Mouse (Mus musculus) macrophage (primary cell): ENCODE data around the gene Ncoa5. TPM values are rescaled to one million over a fixed set of nuclear protein-coding genes. Genes with fewer than 3 reads are reported as not detected.

Source experiments
- H3K27ac ChIP-seq: fragments of 350-480 bp; formaldehyde crosslinking; 2 replicates; pipeline ENCODE4 v1.9.0; 2021
- H3K36me3 ChIP-seq: fragments of 350-480 bp; formaldehyde crosslinking; 2 replicates; pipeline ENCODE4 v1.9.0; 2021; ENCODE audit errors: inconsistent target
- H3K4me3 ChIP-seq: fragments of 350-480 bp; formaldehyde crosslinking; 2 replicates; pipeline ENCODE4 v1.9.0; 2021; ENCODE audit errors: inconsistent target
- H3K79me2 ChIP-seq: fragments of 350-480 bp; formaldehyde crosslinking; 2 replicates; pipeline ENCODE4 v1.9.0; 2021; ENCODE audit errors: inconsistent target
- WGBS: methylation state at CpG from one replicate; pipeline ENCODE4 v1.1.7; 2026; ENCODE audit warnings: inconsistent platforms; ENCODE audit not compliant: missing documents; 5-methylcytosine and 5-hydroxymethylcytosine counted together
- polyA plus RNA-seq: library from polyadenylated mRNA; stranded (reverse); fragments of 250-400 nt; gene quantifications from 3 replicates; pipeline ENCODE4 v1.2.4, GENCODE M21; 2018; ENCODE audit warnings: inconsistent platforms

Ncoa5 gene
- polyA plus RNA-seq, 1 experiment from 2014 or later: 27.6 TPM

GRCm38 (mm10) chr2:165059961-165060360, 25.3 kb upstream of the Ncoa5 start:
- Histone ChIP-seq H3K79me2 (peaks cover 6% of the 10 kb centered on the region; the same call in 1 of the 2 replicates), H3K27ac (no peak overlapping the region), H3K4me3 (no peak overlapping the region), H3K36me3 (peaks cover 6% of the 10 kb centered on the region; the same call in 1 of the 2 replicates)
- 77% methylated on average over 2 of the region's 4 CpGs for WGBS

GRCm38 (mm10) chr2:165056377-165057085, 21.9 kb upstream of the Ncoa5 start:
- 56% methylated on average over 14 of the region's 14 CpGs for WGBS
- Histone ChIP-seq H3K27ac (no peak overlapping the region), H3K79me2 (peaks cover 6% of the 10 kb centered on the region; the same call in 1 of the 2 replicates), H3K4me3 (peak overlapping the region; percentile 52), H3K36me3 (no peaks in the 10 kb centered on the region)

- whole genome bisulfite sequencing: 9% methylated on average over 7 of the region's 7 CpGs
- Histone ChIP-seq H3K36me3 (no peaks in the 10 kb centered on the region), H3K4me3 (peak overlapping the region; percentile 52), H3K27ac (peak overlapping the region; percentile 37), H3K79me2 (peaks cover 6% of the 10 kb centered on the region; the same call in 1 of the 2 replicates)
Measured at GRCm38 (mm10) chr2:165055905-165056304, 21.2 kb upstream of the Ncoa5 start.

- Histone ChIP-seq H3K27ac (peak within 1 kb of the TSS; percentile 37), H3K36me3 (no peaks in the 10 kb centered on the region), H3K79me2 (peaks cover 6% of the 10 kb centered on the region; the same call in 1 of the 2 replicates), H3K4me3 (peak within 1 kb of the TSS; percentile 52)
- 10% methylated on average over 25 of the region's 25 CpGs for WGBS
Measured at GRCm38 (mm10) chr2:165054888-165055852, 20.5 kb upstream of the Ncoa5 start, which contains the start of gene Cd40. Gene Cd40 (plus strand): TSS chr2:165055627.

- 49% methylated on average over 11 of the region's 11 CpGs for WGBS
- Histone ChIP-seq H3K4me3 (no peak overlapping the region), H3K36me3 (no peaks in the 10 kb centered on the region), H3K79me2 (peaks cover 3% of the 10 kb centered on the region; the same call in 1 of the 2 replicates), H3K27ac (no peak overlapping the region)
Measured at GRCm38 (mm10) chr2:165051566-165051965, 16.9 kb upstream of the Ncoa5 start.

- Histone ChIP-seq H3K79me2 (no peaks in the 10 kb centered on the region), H3K36me3 (no peaks in the 10 kb centered on the region), H3K4me3 (no peak overlapping the region), H3K27ac (no peak overlapping the region)
- 79% methylated on average over 18 of the region's 18 CpGs for WGBS
Measured at GRCm38 (mm10) chr2:165050826-165051548, 16.3 kb upstream of the Ncoa5 start.

- Histone ChIP-seq H3K27ac (no peak overlapping the region), H3K79me2 (no peaks in the 10 kb centered on the region), H3K4me3 (no peak overlapping the region), H3K36me3 (no peaks in the 10 kb centered on the region)
- 88% methylated on average over 5 of the region's 5 CpGs for WGBS
Measured at GRCm38 (mm10) chr2:165049044-165049443, 14.4 kb upstream of the Ncoa5 start.

- Histone ChIP-seq H3K27ac (no peak overlapping the region), H3K79me2 (no peaks in the 10 kb centered on the region), H3K4me3 (no peak overlapping the region), H3K36me3 (no peaks in the 10 kb centered on the region)
- 78% methylated on average over 2 of the region's 2 CpGs for WGBS
Measured at GRCm38 (mm10) chr2:165043729-165044128, 9.1 kb upstream of the Ncoa5 start.

- no peaks in the 10 kb centered on the region for H3K79me2 ChIP-seq
- WGBS: 4% methylated on average over 17 of the region's 17 CpGs
- H3K4me3 ChIP-seq: peak overlapping the region; percentile 1; the same call in 1 of the 2 replicates
- H3K27ac ChIP-seq: peak overlapping the region; percentile 37
- H3K36me3 ChIP-seq: no peaks in the 10 kb centered on the region
Measured at GRCm38 (mm10) chr2:165043090-165043636, 8.5 kb upstream of the Ncoa5 start.

- no peak overlapping the region for H3K27ac ChIP-seq
- 94% methylated on average over 4 of the region's 5 CpGs for WGBS
- no peaks in the 10 kb centered on the region for H3K36me3 ChIP-seq
- H3K4me3 ChIP-seq: no peak overlapping the region
- H3K79me2 ChIP-seq: no peaks in the 10 kb centered on the region
Measured at GRCm38 (mm10) chr2:165042126-165042525, 7.5 kb upstream of the Ncoa5 start.

- Histone ChIP-seq H3K36me3 (no peaks in the 10 kb centered on the region), H3K4me3 (no peak overlapping the region), H3K27ac (no peak overlapping the region), H3K79me2 (peaks cover 19% of the 10 kb centered on the region)
- 43% methylated on average over 4 of the region's 4 CpGs for WGBS
Measured at GRCm38 (mm10) chr2:165037415-165037814, 2.7 kb upstream of the Ncoa5 start.

- 69% methylated on average over 5 of the region's 5 CpGs for WGBS
- peaks cover 42% of the 10 kb centered on the region for H3K79me2 ChIP-seq
- H3K36me3 ChIP-seq: no peaks in the 10 kb centered on the region
- H3K4me3 ChIP-seq: no peak overlapping the region; the same call in 1 of the 2 replicates
- no peak overlapping the region for H3K27ac ChIP-seq
Measured at GRCm38 (mm10) chr2:165035058-165035431, 378 bp upstream of the Ncoa5 start.

GRCm38 (mm10) chr2:165033306-165033705, 1.4 kb downstream of the Ncoa5 start:
- H3K36me3 ChIP-seq: no peaks in the 10 kb centered on the region
- WGBS: 78% methylated on average over 6 of the region's 6 CpGs
- H3K79me2 ChIP-seq: peaks cover 60% of the 10 kb centered on the region
- H3K4me3 ChIP-seq: peak overlapping the region; percentile 51; the same call in 1 of the 2 replicates
- no peak overlapping the region for H3K27ac ChIP-seq

- H3K36me3 ChIP-seq: no peaks in the 10 kb centered on the region
- H3K27ac ChIP-seq: no peak overlapping the region
- 87% methylated on average over 3 of the region's 3 CpGs for WGBS
- peaks cover 67% of the 10 kb centered on the region for H3K79me2 ChIP-seq
- no peak overlapping the region for H3K4me3 ChIP-seq
Measured at GRCm38 (mm10) chr2:165032533-165032932, 2.1 kb downstream of the Ncoa5 start.
